23 mouse cellular contexts compared by ENCODE assay signal in genomic region chr1:68333714-68334113, GRCm38 (mm10).
"Had no signal": no experiment of that assay in that cellular context is flagged by ENCODE, and none has a peak within 500 bp of the region (broad histone marks: within the 10 kb centered on the region; RNA-seq: fewer than 3 reads in every experiment).

No protein-coding gene starts in this region.

- H3K27ac ChIP-seq: gastrocnemius, adult 2 months; heart, embryonic 13.5 days; heart, embryonic 15.5 days; hindbrain, embryonic 13.5 days; hindbrain, embryonic 15.5 days; hindbrain, postnatal 0 days; kidney, postnatal 0 days; limb, embryonic 13.5 days; limb, embryonic 15.5 days; liver, embryonic 12.5 days; liver, embryonic 14.5 days had no signal

- H3K4me3 ChIP-seq: gastrocnemius, adult 2 months; heart, embryonic 13.5 days; heart, embryonic 15.5 days; hindbrain, embryonic 13.5 days; hindbrain, embryonic 15.5 days; limb, embryonic 13.5 days; limb, embryonic 15.5 days; liver, embryonic 12.5 days had no signal

- H3K4me1 ChIP-seq: heart, embryonic 13.5 days; heart, embryonic 15.5 days; hindbrain, embryonic 13.5 days; hindbrain, embryonic 15.5 days; limb, embryonic 13.5 days; liver, embryonic 12.5 days had no signal

- H3K36me3 ChIP-seq: heart, embryonic 13.5 days; heart, embryonic 15.5 days; hindbrain, embryonic 13.5 days; hindbrain, embryonic 15.5 days; limb, embryonic 13.5 days; limb, embryonic 15.5 days; liver, embryonic 12.5 days had no signal

- H3K9ac ChIP-seq: heart, embryonic 13.5 days; heart, embryonic 15.5 days; hindbrain, embryonic 13.5 days; hindbrain, embryonic 15.5 days; limb, embryonic 13.5 days; limb, embryonic 15.5 days; liver, embryonic 12.5 days; liver, embryonic 14.5 days had no signal

- H3K27me3 ChIP-seq: heart, embryonic 13.5 days; heart, embryonic 15.5 days; hindbrain, embryonic 13.5 days; hindbrain, embryonic 15.5 days; limb, embryonic 13.5 days; limb, embryonic 15.5 days; liver, embryonic 12.5 days had no signal

- DNase-seq: gastrocnemius, adult 2 months; gastrocnemius, postnatal 10 days; gastrocnemius, postnatal 25 days; heart, adult 18-20 months; heart, postnatal 14 days; heart, postnatal 36 days; kidney, adult 18-20 months; kidney, adult 8-10 months; kidney, postnatal 14 days; kidney, postnatal 36 days; layer of hippocampus, adult 9-11 months; layer of hippocampus, postnatal 36 days; left cerebral cortex, postnatal 4 days had no signal

- H3K9me3 ChIP-seq: heart, embryonic 13.5 days; heart, embryonic 15.5 days; hindbrain, embryonic 13.5 days; hindbrain, embryonic 15.5 days; limb, embryonic 13.5 days; limb, embryonic 15.5 days; liver, embryonic 12.5 days had no signal
